Mouse (Mus musculus): ENCODE data around the gene Mef2a.
A peak's percentile ranks its signal among the peaks of the same experiment; 100 is the strongest.

The Mef2a gene

DNA sequence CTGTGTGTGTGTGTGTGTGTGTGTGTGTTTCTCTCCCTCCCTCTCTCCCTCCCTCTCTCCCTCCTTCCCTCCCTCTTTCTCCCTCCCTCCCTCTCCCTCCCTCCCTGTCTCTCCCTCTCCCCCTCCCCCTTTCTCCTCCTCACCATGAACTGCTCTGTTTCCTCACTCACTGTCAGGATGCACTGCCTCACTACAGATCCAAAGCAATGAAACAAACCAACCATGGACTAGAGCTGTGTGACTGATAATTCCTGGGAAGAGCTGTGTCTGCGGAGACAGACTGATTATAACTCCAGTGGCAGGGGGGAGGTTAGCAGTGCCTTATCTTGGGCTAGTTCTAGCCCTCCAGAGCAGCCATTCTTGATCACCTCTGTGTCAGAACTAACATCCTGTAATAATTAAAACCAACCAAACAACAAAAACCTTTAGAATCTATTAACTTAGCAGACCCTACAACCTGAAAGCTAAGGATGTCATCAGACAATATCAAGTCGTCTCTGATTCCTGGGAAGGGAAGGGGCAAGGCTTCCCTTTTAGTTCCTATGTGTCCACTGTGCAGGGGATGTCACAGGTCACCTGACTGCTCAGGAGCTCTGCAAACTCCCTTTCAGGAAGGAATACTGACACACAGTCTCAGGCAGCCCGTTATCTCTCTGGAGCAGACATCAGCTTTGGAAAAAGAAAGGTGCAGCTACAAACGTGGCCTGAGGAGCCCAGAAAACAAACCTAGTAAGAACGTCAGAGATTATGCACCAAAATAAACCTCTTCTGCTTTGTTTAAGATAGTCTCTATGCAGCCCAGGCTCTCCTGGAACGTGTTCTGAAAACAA is 162.4 kb downstream of the Mef2a start:
- DNase-seq (ENCODE audit: low read depth, low spot score) = no peak

DNA sequence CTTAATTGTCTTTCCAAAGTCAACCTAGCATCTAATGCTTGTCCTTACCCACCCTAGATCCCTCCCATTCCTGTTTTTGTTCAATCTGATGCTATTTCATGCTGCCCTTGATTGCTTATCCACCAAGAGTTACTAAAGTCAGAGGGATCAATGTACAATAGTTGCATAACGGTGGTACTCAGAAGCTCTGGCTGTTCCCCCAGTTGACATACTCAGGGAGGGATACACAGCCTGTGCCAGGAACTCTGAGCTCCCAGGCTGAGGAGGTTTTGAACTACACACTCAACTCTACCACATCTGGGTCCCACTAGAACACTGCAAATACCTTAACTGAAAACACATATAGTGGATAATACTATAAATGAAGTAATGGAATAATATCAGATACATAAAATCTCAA is 164.3 kb downstream of the Mef2a start:
- no peak for DNase-seq (ENCODE audit: low read depth, low spot score)

DNA sequence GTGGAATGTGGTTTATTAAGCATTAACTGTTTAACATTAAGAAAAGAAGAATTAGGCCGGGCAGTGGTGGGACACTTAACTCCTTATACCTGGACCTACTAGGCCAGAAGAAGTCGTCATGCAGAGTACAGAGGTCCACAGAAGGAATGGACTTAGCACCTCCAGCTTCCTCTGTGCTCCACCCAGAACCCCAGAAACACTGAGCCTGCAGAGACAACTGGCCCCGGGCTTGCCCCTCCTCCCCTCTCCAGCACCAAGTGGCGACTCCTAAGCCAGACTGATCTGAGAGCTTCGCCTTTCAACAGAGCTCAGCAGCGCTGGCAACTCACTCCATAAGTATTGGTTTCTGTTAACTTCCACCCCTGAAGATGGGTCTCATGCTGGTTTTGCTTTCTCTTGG is 165.0 kb downstream of the Mef2a start:
- no peak for DNase-seq (ENCODE audit: low read depth, low spot score)

DNA sequence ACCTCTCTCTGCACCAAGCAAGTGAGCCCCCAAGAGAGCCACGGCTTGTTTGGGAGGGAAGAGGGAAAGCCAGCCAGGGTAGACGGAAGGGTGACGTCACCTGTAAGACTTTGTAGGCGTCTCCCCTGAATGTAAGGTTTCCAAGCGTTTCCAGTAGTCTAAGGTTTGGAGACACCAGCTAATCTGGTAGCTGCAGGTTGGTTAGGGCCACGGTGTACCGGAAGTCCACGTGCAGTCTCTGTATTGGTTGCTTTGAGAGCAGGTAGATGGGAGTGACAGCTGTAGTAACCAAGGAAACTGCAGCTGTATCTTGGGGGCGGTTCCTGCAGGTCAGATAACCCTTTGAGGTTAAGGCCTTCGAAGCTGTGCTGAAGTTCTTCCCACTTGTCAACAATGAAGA is 166.2 kb downstream of the Mef2a start:
- no peak for DNase-seq (ENCODE audit: low read depth, low spot score)

DNA sequence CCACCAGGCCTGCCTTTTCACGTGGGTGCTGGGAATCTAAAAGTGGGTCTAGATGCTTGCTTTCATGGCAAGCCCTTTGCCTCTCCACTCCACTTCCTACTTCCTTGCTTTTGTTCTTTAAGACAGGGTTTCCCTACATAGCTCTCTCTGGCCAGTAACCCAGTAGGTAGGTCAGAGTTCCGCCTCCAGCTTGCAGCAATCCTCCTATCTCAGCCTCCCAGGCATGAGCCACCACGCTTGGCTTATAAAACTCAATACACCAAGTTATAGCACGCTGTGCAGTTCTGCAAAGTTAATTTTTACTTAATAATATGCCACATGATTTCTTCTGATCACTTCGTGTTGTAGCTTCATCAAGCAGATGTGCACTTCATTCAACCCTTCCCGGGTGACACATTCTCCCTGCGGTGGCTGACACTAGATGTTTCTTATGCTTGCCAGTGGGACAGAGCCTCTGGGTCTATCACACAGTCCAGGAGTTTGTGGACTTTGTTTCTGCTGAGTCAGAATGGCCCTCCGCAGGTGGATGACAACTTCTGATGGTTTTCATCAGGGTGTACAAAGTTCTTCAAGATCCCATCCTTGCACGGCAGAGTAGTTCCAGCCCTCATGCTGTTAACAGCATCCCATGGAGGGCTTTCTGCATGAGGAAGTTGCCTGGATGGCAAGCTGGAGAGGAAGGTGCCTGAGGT is 166.8 kb downstream of the Mef2a start:
- no peak for DNase-seq (ENCODE audit: low read depth, low spot score)

DNA sequence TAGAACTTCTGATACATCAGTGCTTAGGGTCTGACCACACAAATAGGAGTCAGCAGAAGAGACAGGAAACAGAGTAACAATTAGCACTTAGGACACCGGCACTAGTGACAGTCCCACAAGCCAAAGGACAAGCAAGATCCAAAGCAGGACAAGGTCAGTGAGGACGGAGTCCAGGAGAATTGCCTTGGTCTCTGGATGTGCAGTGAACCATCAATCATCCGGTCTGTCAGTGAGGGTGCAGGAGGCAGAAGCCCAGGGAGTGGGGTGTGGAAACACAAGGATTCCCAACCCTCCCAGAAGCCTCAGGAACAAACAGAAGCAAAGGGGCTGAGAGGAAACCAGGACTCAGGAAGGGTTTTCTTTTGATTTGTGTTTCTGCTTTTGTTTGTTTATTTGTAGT is 169.0 kb downstream of the Mef2a start:
- no peak for DNase-seq (ENCODE audit: low read depth, low spot score)

DNA sequence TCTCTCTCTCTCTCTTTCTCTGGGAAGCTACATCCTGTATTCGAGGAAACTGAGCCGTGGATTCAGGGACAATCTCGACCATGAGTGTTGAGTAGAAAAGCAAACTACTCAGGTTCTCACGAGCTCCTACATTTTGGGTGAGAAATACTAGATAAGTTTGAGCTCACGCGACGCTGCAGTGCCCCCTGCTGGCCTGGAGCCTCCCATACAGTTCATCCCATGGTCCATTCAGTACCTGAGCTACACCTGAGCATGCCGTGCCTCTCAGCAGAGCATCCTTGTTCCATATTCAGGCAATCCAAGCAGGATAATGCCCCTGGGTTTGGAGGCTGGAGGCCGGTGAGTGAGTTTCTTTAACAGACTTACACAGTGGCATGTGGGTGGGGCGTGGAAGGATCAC is 173.2 kb downstream of the Mef2a start:
- DNase-seq (ENCODE audit: low read depth, low spot score) = peak; percentile 47

DNA sequence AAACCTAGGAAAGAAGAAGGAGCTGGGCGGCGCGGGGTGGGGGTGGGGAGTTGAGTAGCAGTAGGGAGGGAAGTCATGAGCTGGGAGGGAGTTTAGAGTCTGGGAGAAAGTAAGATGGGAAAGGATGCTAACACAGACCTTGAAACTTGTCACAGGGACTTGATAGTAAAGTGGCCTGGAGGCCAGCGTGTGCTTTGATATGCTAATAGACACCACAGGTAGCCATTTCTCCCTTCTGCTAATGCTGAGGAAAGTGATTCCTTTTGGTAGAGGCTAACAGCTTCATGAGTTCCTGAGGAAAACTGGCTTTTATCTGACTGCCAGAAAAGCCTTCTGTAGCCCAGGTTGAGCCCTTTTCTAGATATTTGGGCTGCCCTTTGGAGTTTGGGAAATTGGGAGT is 188.9 kb downstream of the Mef2a start:
- DNase-seq (ENCODE audit: low read depth, low spot score) = no peak
